Mouse (Mus musculus): ENCODE measurements around the gene Ogfrl1. TPM values are rescaled to one million over a fixed set of nuclear protein-coding genes. Genes with fewer than 3 reads are reported as not detected.

Ogfrl1 gene
- polyA plus RNA-seq, 1 experiment = 10.1 TPM

GRCm38 (mm10) chr1:23384326-23384725 lies 13.2 kb downstream of the Ogfrl1 start:
- H3K27me3 ChIP-seq (ENCODE audit: control insufficient read depth, insufficient read depth, low read length, poor library complexity, severe bottlenecking) = no peaks in the 10 kb centered on the region
- no peak overlapping the region for H3K4me3 ChIP-seq (ENCODE audit: low read depth, low read length)
- H3K36me3 ChIP-seq (ENCODE audit: control insufficient read depth, insufficient read depth, low read length, poor library complexity, severe bottlenecking) = no peaks in the 10 kb centered on the region
- H3K9me3 ChIP-seq (replicated peaks; ENCODE audit: control insufficient read depth, insufficient read depth, low read length, poor library complexity, severe bottlenecking) = no peaks in the 10 kb centered on the region
- no peak overlapping the region for H3K27ac ChIP-seq (ENCODE audit: insufficient read depth, low read length)
- TF ChIP-seq EP300 (IDR thresholded peaks at IDR 0.05; ENCODE audit: insufficient read depth, low read depth, low read length) = no peak
- no peak for TF ChIP-seq CTCF (IDR thresholded peaks at IDR 0.05; ENCODE audit: low read depth, low read length)
- no peak for TF ChIP-seq POLR2A (IDR thresholded peaks at IDR 0.05; ENCODE audit: insufficient read depth, low read length)
- H3K9ac ChIP-seq (ENCODE audit: low read depth, poor library complexity, severe bottlenecking) = no peak overlapping the region
- no peaks in the 10 kb centered on the region for H3K4me1 ChIP-seq (ENCODE audit: control insufficient read depth, insufficient read depth, low read length)

GRCm38 (mm10) chr1:23382806-23383653 lies 14.5 kb downstream of the Ogfrl1 start:
- TF ChIP-seq EP300 (IDR thresholded peaks at IDR 0.05; ENCODE audit: insufficient read depth, low read depth, low read length) (no peak), POLR2A (IDR thresholded peaks at IDR 0.05; ENCODE audit: insufficient read depth, low read length) (no peak), CTCF (IDR thresholded peaks at IDR 0.05; ENCODE audit: low read depth, low read length) (no peak)
- Histone ChIP-seq H3K9me3 (replicated peaks; ENCODE audit: control insufficient read depth, insufficient read depth, low read length, poor library complexity, severe bottlenecking) (no peaks in the 10 kb centered on the region), H3K9ac (ENCODE audit: low read depth, poor library complexity, severe bottlenecking) (peak overlapping the region; percentile 94), H3K27me3 (ENCODE audit: control insufficient read depth, insufficient read depth, low read length, poor library complexity, severe bottlenecking) (no peaks in the 10 kb centered on the region), H3K4me3 (ENCODE audit: low read depth, low read length) (peak overlapping the region; percentile 99), H3K36me3 (ENCODE audit: control insufficient read depth, insufficient read depth, low read length, poor library complexity, severe bottlenecking) (no peaks in the 10 kb centered on the region), H3K27ac (ENCODE audit: insufficient read depth, low read length) (no peak overlapping the region), H3K4me1 (ENCODE audit: control insufficient read depth, insufficient read depth, low read length) (no peaks in the 10 kb centered on the region)

GRCm38 (mm10) chr1:23382461-23382805 lies 15.1 kb downstream of the Ogfrl1 start:
- no peaks in the 10 kb centered on the region for H3K4me1 ChIP-seq (ENCODE audit: control insufficient read depth, insufficient read depth, low read length)
- H3K27me3 ChIP-seq (ENCODE audit: control insufficient read depth, insufficient read depth, low read length, poor library complexity, severe bottlenecking) = no peaks in the 10 kb centered on the region
- H3K9ac ChIP-seq (ENCODE audit: low read depth, poor library complexity, severe bottlenecking) = peak overlapping the region; percentile 94
- H3K4me3 ChIP-seq (ENCODE audit: low read depth, low read length) = peak overlapping the region; percentile 99
- no peaks in the 10 kb centered on the region for H3K9me3 ChIP-seq (replicated peaks; ENCODE audit: control insufficient read depth, insufficient read depth, low read length, poor library complexity, severe bottlenecking)
- TF ChIP-seq POLR2A (IDR thresholded peaks at IDR 0.05; ENCODE audit: insufficient read depth, low read length) = no peak
- no peak for TF ChIP-seq CTCF (IDR thresholded peaks at IDR 0.05; ENCODE audit: low read depth, low read length)
- no peak for TF ChIP-seq EP300 (IDR thresholded peaks at IDR 0.05; ENCODE audit: insufficient read depth, low read depth, low read length)
- no peak overlapping the region for H3K27ac ChIP-seq (ENCODE audit: insufficient read depth, low read length)
- no peaks in the 10 kb centered on the region; the same call in 1 of the 2 replicates for H3K36me3 ChIP-seq (ENCODE audit: control insufficient read depth, insufficient read depth, low read length, poor library complexity, severe bottlenecking)

- Histone ChIP-seq H3K4me1 (ENCODE audit: control insufficient read depth, insufficient read depth, low read length) (no peaks in the 10 kb centered on the region), H3K9me3 (replicated peaks; ENCODE audit: control insufficient read depth, insufficient read depth, low read length, poor library complexity, severe bottlenecking) (no peaks in the 10 kb centered on the region), H3K9ac (ENCODE audit: low read depth, poor library complexity, severe bottlenecking) (peak overlapping the region; percentile 94), H3K27me3 (ENCODE audit: control insufficient read depth, insufficient read depth, low read length, poor library complexity, severe bottlenecking) (no peaks in the 10 kb centered on the region), H3K36me3 (ENCODE audit: control insufficient read depth, insufficient read depth, low read length, poor library complexity, severe bottlenecking) (no peaks in the 10 kb centered on the region; the same call in 1 of the 2 replicates), H3K4me3 (ENCODE audit: low read depth, low read length) (peak overlapping the region; percentile 99), H3K27ac (ENCODE audit: insufficient read depth, low read length) (no peak overlapping the region)
- TF ChIP-seq CTCF (IDR thresholded peaks at IDR 0.05; ENCODE audit: low read depth, low read length) (no peak), POLR2A (IDR thresholded peaks at IDR 0.05; ENCODE audit: insufficient read depth, low read length) (no peak)
Observed at GRCm38 (mm10) chr1:23382037-23382436, 15.5 kb downstream of the Ogfrl1 start.

GRCm38 (mm10) chr1:23379911-23380740 lies 17.4 kb downstream of the Ogfrl1 start:
- no peak for TF ChIP-seq POLR2A (IDR thresholded peaks at IDR 0.05; ENCODE audit: insufficient read depth, low read length)
- no peak for TF ChIP-seq EP300 (IDR thresholded peaks at IDR 0.05; ENCODE audit: insufficient read depth, low read depth, low read length)
- no peak for TF ChIP-seq CTCF (IDR thresholded peaks at IDR 0.05; ENCODE audit: low read depth, low read length)
- H3K36me3 ChIP-seq (ENCODE audit: control insufficient read depth, insufficient read depth, low read length, poor library complexity, severe bottlenecking) = no peaks in the 10 kb centered on the region; the same call in 1 of the 2 replicates
- H3K4me1 ChIP-seq (ENCODE audit: control insufficient read depth, insufficient read depth, low read length) = no peaks in the 10 kb centered on the region
- no peak overlapping the region for H3K27ac ChIP-seq (ENCODE audit: insufficient read depth, low read length)
- H3K4me3 ChIP-seq (ENCODE audit: low read depth, low read length) = no peak overlapping the region
- H3K27me3 ChIP-seq (ENCODE audit: control insufficient read depth, insufficient read depth, low read length, poor library complexity, severe bottlenecking) = no peaks in the 10 kb centered on the region
- H3K9ac ChIP-seq (ENCODE audit: low read depth, poor library complexity, severe bottlenecking) = no peak overlapping the region
- H3K9me3 ChIP-seq (replicated peaks; ENCODE audit: control insufficient read depth, insufficient read depth, low read length, poor library complexity, severe bottlenecking) = no peaks in the 10 kb centered on the region
